Mouse (Mus musculus) urinary bladder, postnatal 36 days (tissue): Measurements from ENCODE around the gene Atp13a1.

ENCODE experiments used
- DNase-seq, 2 experiments: peaks; one replicate each; pipeline ENCODE4 v3.0.0; 2022; ENCODE audit warnings: low spot score in 2 of 2, mixed read lengths in 1 of 2

Gene Atp13a1

GRCm38 (mm10) chr8:69799946-69800345, 9.0 kb downstream of the Atp13a1 start:
- no peak for DNase-seq

GRCm38 (mm10) chr8:69801796-69802195, 10.8 kb downstream of the Atp13a1 start:
- DNase-seq = no peak

GRCm38 (mm10) chr8:69802216-69802615, 11.3 kb downstream of the Atp13a1 start:
- DNase-seq = no peak

- no peak for DNase-seq
Observed at GRCm38 (mm10) chr8:69803366-69803765, 12.4 kb downstream of the Atp13a1 start.

DNA sequence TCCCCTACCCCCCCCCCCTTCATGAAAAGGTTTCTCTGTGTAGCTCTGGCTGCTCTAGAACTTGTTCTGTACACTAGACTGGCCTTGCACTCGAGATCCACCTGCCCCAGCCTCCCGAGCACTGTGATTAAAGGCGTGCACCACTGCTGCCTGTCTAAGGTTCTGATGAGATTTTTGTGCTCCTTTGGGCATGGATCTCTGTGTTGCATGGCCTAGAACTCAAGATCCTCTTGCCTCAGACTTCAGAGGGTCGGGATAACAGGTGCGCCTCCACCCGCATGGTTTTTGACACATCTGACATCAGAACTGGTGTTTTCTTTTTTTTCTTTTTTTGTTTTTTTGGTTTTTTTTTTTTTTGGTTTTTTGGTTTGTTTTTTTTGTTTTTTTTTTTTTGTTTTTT, 13.6 kb downstream of the Atp13a1 start:
- DNase-seq = no peak

GRCm38 (mm10) chr8:69805086-69805485, 14.1 kb downstream of the Atp13a1 start:
- DNase-seq = no peak

- DNase-seq = peak in 1 of 2 experiments; percentile 0
Observed at GRCm38 (mm10) chr8:69805491-69805890, 14.5 kb downstream of the Atp13a1 start.

DNA sequence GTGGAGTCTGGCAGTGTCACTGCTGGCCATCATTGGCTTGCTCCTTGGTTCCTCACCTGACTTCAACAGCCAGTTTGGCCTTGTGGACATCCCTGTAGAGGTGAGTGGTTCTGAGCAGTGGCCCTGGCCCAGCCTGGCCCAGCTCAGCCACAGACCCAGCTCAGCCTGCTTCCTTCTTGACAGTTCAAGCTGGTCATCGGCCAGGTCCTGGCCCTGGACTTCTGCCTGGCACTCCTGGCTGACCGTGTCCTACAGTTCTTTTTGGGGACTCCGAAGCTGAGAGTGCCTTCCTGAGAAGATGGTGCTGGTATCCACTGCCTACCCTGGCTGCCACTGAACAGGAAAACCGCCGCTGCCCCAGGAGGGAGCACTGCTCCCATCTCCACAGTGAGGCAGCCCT, 16.3 kb downstream of the Atp13a1 start:
- no peak for DNase-seq

DNA sequence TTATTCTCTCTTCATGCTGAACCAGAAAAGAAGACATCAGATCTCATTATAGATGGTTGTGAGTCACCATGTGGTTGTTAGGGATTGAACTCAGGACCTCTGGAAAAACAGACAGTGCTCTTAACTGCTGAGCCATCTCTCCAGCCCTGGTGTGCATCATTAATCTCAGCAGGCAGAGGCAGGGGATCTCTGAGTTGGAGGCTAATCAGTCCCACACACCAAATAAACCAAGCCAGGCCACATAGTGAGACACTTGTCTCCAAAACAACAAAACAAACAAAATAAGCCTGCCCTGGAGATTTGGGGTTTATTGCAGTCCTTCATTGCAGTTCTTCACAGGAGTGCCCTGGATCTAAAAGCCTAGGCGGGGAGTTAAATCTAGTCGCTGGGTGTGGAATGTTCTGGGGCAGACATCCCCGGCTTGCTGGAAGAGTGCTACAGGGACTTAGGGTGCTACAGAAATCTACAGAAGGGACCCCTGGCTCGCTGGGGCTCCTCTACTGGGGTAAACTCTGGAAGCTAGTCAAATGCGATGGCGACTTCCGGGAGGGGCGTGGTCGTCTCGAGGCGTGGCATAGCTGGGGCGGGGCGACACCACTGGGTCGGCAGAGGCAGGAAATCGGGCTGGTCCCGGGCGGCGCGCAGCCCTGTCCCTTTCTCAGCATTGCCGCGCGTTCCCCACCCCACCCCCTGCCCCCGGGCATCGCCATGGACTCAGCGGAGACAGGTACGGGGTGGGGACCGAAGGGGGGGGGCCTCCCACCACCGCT, 17.3 kb downstream of the Atp13a1 start, which contains the start of gene Gmip:
Gmip (plus strand) TSS at position 586 of the 770 bp plus-strand sequence.
- DNase-seq = peak; percentile 68 to 84

DNA sequence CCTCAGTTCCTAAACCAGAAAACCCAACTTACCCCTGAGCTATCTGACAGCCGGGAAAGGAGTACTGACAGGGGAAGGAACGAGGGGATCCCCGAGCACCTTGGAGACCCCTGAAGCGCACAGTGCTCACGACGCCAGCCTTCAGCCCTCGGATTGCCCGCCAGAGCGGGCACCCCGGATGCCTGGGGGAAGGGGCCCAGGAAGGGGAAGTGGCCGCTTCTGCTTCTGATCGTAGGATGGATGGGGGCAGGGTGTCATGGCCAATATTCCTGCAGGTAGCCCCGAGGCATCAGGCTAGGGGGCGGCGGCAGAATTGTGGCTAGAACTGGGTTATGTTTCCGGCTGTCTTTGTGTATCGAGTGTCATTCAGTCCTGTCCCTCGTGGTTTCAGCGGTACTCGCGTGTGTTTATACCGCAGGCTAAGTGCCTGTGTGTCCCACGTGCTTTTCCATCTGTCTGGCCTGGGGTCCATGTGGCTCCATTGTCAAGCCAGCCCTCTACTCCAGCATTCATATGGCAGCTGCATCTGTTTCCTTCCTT, 18.0 kb downstream of the Atp13a1 start:
- DNase-seq = no peak

- DNase-seq = no peak
Observed at GRCm38 (mm10) chr8:69809820-69810219, 18.9 kb downstream of the Atp13a1 start.

DNA sequence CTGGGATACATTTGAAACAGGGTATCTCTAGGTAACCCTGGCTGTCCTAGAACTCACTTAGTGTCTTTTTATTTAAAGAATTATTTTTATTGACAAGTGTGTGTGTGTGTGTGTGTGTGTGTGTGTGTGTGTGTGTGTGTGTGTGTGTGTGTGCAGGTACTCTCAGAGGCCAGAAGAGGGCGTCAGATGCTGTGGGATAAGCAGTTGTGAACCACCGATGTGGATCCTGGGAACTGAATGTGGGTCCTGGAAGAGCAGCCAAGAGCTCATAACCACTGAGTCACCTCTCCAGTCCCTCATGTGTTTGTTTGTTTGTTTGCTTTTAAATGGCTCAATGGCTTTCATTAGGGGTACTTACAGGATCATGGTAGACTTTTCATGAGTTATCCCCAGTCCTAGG, 23.9 kb downstream of the Atp13a1 start:
- no peak for DNase-seq

GRCm38 (mm10) chr8:69815396-69815795, 24.4 kb downstream of the Atp13a1 start:
- DNase-seq = peak in 1 of 2 experiments; percentile 27

- DNase-seq = no peak
Observed at GRCm38 (mm10) chr8:69820466-69820865, 29.5 kb downstream of the Atp13a1 start.

- DNase-seq = no peak
Observed at GRCm38 (mm10) chr8:69821971-69822385, 31.0 kb downstream of the Atp13a1 start.

- DNase-seq = peak; percentile 42 to 66
Observed at GRCm38 (mm10) chr8:69822386-69823191, 31.6 kb downstream of the Atp13a1 start, which contains the start of gene Lpar2. TSS of gene Lpar2 (plus strand) at chr8:69822429.

DNA sequence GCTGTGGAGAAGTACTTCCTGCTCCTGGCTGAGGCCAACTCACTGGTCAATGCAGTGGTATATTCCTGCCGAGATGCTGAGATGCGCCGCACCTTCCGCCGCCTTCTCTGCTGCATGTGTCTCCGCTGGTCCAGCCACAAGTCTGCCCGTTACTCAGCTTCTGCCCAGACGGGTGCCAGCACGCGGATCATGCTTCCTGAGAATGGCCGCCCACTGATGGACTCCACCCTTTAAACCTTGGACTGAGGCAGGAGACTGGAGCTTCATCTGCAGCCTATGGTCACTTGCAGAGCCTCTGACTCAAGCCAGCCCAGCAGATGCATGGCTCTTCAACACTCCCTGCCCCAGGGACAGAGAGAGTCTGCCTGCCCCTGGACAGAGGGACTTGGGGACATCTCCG, 35.4 kb downstream of the Atp13a1 start:
- DNase-seq = no peak

GRCm38 (mm10) chr8:69832298-69832853, 41.4 kb downstream of the Atp13a1 start, which contains the start of gene Pbx4:
TSS of gene Pbx4 (plus strand) at chr8:69832491.
- DNase-seq = peak; percentile 45 to 70

- no peak for DNase-seq
Observed at GRCm38 (mm10) chr8:69837057-69837682, 46.2 kb downstream of the Atp13a1 start.

GRCm38 (mm10) chr8:69847167-69848065, 56.5 kb downstream of the Atp13a1 start:
- no peak for DNase-seq
